Mouse (Mus musculus): Measurements from ENCODE around the gene Garnl3. TPM values are rescaled to one million over a fixed set of nuclear protein-coding genes. Genes with fewer than 3 reads are reported as not detected.

Garnl3 gene
- total and polyA plus RNA-seq, 2 experiments from 2014 or later, result 49.8 to 114 TPM

DNA sequence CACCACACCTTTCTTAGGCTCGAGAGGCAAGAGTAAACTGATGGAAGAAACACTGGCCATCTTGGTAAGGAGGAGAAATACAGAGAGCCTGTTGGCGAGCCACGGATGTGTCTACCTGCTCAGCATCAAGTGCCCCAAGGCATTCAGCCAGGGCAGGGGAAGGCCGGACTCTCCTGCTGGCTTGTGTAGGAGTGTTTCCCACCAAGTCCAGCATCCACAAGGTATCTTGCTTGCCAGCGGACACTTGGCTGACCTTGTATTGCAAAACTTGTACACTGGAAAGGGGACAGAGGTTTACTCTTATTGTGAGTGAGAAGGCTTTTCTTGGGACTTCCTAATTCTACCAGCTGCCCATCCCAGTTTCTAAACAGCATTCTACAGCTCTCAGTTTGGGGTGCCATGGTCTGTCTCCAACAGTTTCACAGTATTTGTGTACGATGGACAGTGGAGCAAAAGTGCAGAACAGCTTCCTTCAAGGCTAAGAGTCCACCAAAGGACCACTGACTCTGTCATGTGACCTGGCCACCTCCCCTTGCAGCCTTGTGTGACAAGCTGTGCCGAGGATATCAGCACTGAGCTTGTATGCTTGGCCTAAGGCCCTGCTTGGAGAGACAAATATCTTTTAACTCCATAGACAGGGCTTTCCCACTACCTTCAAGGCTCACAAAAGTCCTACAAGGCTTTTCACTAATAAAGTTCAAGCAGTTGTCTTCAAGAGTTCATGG lies 3.5 kb upstream of the Garnl3 start:
- H3K9me3 ChIP-seq (ENCODE audit: low read length), result no peaks in the 10 kb centered on the region
- no peak overlapping the region for H3K4me2 ChIP-seq (ENCODE audit: low read depth)
- H3K9ac ChIP-seq, result no peak overlapping the region
- 80% methylated on average over 7 of the region's 7 CpGs for WGBS
- H3K4me1 ChIP-seq (ENCODE audit: insufficient read depth), result no peaks in the 10 kb centered on the region
- H3K4me3 ChIP-seq (ENCODE audit: low read depth, low read length), result no peak overlapping the region
- H3K36me3 ChIP-seq (ENCODE audit: insufficient read depth), result peaks cover 15% of the 10 kb centered on the region
- no peak for ATAC-seq
- no peak overlapping the region for H3K27ac ChIP-seq (ENCODE audit: low read depth, low read length)
- H3K27me3 ChIP-seq (ENCODE audit: insufficient read depth, low read length), result no peaks in the 10 kb centered on the region
- DNase-seq, result no peak
- no peak for TF ChIP-seq CTCF (IDR thresholded peaks at IDR 0.05; ENCODE audit: low read depth)

DNA sequence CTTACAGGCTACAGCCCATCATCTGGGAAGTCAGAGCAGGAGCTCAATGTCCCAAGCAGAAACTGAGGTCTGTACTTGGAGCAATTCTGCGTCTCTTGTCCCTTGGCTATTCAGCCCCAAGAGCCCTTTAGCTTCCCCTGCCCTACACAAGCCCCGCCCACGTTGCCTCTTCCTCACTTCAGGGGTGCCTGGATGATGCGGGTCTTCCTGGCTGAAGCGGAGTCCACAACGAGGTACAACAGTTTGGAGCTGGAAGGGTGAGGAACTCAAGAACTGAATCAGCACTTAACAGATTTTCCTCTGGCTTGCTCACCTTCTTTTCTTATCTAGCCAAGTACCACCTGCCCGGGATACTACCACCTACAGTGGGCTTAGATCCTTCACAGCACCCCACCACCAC lies 852 bp upstream of the Garnl3 start:
- Histone ChIP-seq H3K9me3 (ENCODE audit: low read length) (no peaks in the 10 kb centered on the region), H3K36me3 (ENCODE audit: insufficient read depth) (peaks cover 5% of the 10 kb centered on the region; the same call in 1 of the 2 replicates), H3K9ac (no peak overlapping the region), H3K4me1 (ENCODE audit: insufficient read depth) (peaks cover 11% of the 10 kb centered on the region; the same call in 1 of the 2 replicates), H3K4me3 (ENCODE audit: low read depth, low read length) (no peak overlapping the region), H3K27me3 (ENCODE audit: insufficient read depth, low read length) (no peaks in the 10 kb centered on the region), H3K27ac (ENCODE audit: low read depth, low read length) (no peak overlapping the region), H3K4me2 (ENCODE audit: low read depth) (no peak overlapping the region)
- WGBS, result 5% methylated on average over 7 of the region's 7 CpGs
- no peak for TF ChIP-seq CTCF (IDR thresholded peaks at IDR 0.05; ENCODE audit: low read depth)
- DNase-seq, result no peak
- no peak for ATAC-seq

DNA sequence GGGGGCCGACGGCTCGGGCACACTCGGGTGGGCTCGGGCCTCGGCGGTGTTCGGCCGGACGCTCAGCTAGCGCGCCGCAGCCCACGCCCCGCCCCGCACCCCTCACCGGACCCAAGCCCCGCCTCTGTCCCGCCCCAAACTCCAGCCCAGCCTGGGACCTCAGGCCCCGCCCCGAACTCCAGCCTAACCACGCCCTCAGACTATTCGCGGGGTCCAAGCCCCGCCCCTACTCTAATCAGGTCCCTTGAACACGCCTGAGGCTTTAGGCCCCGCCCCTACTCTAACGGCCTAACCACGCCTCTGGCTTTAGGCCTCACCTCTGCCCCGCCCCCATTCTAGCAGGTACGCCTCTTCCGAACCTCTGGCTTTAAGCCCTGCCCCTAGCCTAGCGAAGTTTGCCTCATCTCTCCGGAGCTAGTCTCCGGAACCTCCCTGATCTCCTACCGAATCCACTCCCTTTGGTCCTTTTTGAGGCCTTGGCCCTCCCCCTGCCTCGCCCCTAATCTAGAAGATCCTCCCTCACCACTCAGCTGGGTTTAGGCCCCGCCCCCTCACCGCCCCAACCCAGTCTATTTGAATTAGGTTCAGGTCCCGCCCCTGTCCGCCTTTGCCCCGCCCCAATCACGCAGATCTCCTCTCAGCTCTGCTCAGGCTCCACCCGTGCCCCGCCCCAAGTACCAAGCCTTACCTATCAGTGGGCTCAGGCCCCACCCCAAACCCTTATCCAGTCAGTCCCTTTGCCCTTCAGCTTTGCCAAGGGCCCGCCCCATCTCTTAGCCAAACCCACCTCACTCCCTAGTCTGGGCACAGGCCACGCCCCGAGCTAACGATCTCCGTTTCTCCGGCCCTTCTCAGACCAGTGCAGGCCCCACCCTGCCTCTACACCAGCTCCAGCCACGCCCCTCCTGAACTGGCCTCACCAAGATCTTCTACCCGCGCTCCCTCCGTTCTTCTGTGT lies 649 bp downstream of the Garnl3 start:
- peak; percentile 86 for ATAC-seq
- no peaks in the 10 kb centered on the region for H3K9me3 ChIP-seq (ENCODE audit: low read length)
- H3K9ac ChIP-seq, result peak overlapping the region; percentile 75
- 1% methylated on average over 43 of the region's 55 CpGs for WGBS
- peak; percentile 94 for DNase-seq
- peaks cover 11% of the 10 kb centered on the region; the same call in 1 of the 2 replicates for H3K4me1 ChIP-seq (ENCODE audit: insufficient read depth)
- no peaks in the 10 kb centered on the region for H3K27me3 ChIP-seq (ENCODE audit: insufficient read depth, low read length)
- peak overlapping the region; percentile 73 for H3K4me3 ChIP-seq (ENCODE audit: low read depth, low read length)
- peak overlapping the region; percentile 98 for H3K4me2 ChIP-seq (ENCODE audit: low read depth)
- H3K36me3 ChIP-seq (ENCODE audit: insufficient read depth), result no peaks in the 10 kb centered on the region
- peak overlapping the region; percentile 72 for H3K27ac ChIP-seq (ENCODE audit: low read depth, low read length)
- no peak for TF ChIP-seq CTCF (IDR thresholded peaks at IDR 0.05; ENCODE audit: low read depth)

DNA sequence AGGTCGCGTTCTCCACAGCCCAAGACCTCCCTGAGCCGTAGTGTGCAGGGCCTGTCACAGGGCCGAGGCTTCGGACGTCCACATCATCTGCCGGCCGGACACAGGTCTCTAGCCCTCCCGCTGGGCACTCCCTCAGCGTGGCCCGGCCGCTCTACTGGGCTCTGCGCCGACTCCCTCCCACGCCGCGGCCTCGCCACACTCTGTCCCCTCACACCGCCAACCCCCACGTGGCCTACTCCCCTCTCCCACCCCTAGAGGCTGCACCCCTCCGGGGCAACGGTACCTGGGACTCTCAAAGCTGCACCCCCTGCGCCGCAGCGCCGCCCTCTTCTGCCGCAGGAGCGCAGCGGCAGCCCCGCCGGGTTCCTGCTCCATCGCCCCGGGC lies 1.3 kb downstream of the Garnl3 start:
- peak overlapping the region; percentile 72 for H3K27ac ChIP-seq (ENCODE audit: low read depth, low read length)
- no peaks in the 10 kb centered on the region for H3K9me3 ChIP-seq (ENCODE audit: low read length)
- H3K36me3 ChIP-seq (ENCODE audit: insufficient read depth), result no peaks in the 10 kb centered on the region
- peak overlapping the region; percentile 73 for H3K4me3 ChIP-seq (ENCODE audit: low read depth, low read length)
- ATAC-seq (no peak), DNase-seq (no peak)
- WGBS, result 3% methylated on average over 33 of the region's 33 CpGs
- peak overlapping the region; percentile 75 for H3K9ac ChIP-seq
- peaks cover 11% of the 10 kb centered on the region; the same call in 1 of the 2 replicates for H3K4me1 ChIP-seq (ENCODE audit: insufficient read depth)
- peak; percentile 64 for TF ChIP-seq CTCF (IDR thresholded peaks at IDR 0.05; ENCODE audit: low read depth)
- peak overlapping the region; percentile 98 for H3K4me2 ChIP-seq (ENCODE audit: low read depth)
- no peaks in the 10 kb centered on the region for H3K27me3 ChIP-seq (ENCODE audit: insufficient read depth, low read length)

DNA sequence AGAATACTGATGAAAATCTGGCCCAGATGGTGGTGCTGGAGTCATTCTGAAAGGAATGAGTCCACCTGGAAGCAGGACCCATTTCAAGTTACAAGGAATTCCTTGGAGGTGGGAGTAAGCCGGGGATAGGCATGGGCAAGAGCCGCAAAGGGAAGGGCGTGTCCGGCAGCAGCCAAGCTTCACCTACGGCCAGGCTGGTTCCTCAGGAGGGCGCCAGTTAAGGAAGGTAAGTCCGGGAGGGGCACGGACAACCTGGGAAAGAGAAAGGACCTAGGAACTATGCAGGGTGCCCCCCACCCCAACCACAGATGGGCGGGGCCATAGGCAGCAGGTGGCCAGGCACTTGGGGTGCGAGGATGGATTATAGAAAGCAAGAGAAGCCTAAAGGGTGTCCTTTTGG lies 1.8 kb downstream of the Garnl3 start:
- TF ChIP-seq CTCF (IDR thresholded peaks at IDR 0.05; ENCODE audit: low read depth), result no peak; the same call in 1 of the 2 replicates

DNA sequence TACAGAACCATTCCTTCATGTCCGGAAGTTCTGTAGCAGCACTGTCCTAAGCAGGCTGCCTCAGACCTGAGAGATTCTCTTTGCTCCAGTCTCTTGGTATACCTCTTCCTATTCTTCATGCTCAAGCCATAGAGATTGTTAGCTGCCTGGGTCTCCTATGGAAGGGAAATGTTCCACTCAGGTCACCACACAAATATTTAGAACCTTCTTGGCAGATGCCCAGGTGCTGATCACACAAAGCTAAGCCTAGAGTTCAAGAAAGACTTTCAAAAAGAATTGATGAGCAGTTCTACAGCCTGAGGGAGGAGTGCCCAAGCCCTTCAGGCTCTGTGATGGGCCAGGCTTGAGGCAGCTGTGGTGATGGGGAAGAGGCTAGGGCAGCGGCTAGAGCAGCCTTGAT lies 2.4 kb downstream of the Garnl3 start:
- H3K4me3 ChIP-seq (ENCODE audit: low read depth, low read length), result peak overlapping the region; percentile 73
- H3K9me3 ChIP-seq (ENCODE audit: low read length), result no peaks in the 10 kb centered on the region
- no peak for TF ChIP-seq CTCF (IDR thresholded peaks at IDR 0.05; ENCODE audit: low read depth)
- 81% methylated on average over 2 of the region's 2 CpGs for WGBS
- peak overlapping the region; percentile 75 for H3K9ac ChIP-seq
- H3K4me1 ChIP-seq (ENCODE audit: insufficient read depth), result peaks cover 11% of the 10 kb centered on the region; the same call in 1 of the 2 replicates
- no peak for DNase-seq
- peak overlapping the region; percentile 98 for H3K4me2 ChIP-seq (ENCODE audit: low read depth)
- H3K27me3 ChIP-seq (ENCODE audit: insufficient read depth, low read length), result no peaks in the 10 kb centered on the region
- no peaks in the 10 kb centered on the region for H3K36me3 ChIP-seq (ENCODE audit: insufficient read depth)
- no peak overlapping the region for H3K27ac ChIP-seq (ENCODE audit: low read depth, low read length)
- no peak for ATAC-seq

More for the DNA sequence above, 1.8 kb downstream of the Garnl3 start:
- Histone ChIP-seq H3K27me3 (ENCODE audit: insufficient read depth, low read length) (no peaks in the 10 kb centered on the region), H3K4me3 (ENCODE audit: low read depth, low read length) (peak overlapping the region; percentile 73), H3K4me2 (ENCODE audit: low read depth) (peak overlapping the region; percentile 98), H3K4me1 (ENCODE audit: insufficient read depth) (peaks cover 11% of the 10 kb centered on the region; the same call in 1 of the 2 replicates), H3K9me3 (ENCODE audit: low read length) (no peaks in the 10 kb centered on the region), H3K36me3 (ENCODE audit: insufficient read depth) (no peaks in the 10 kb centered on the region), H3K9ac (peak overlapping the region; percentile 75), H3K27ac (ENCODE audit: low read depth, low read length) (no peak overlapping the region)
- 4% methylated on average over 10 of the region's 10 CpGs for WGBS
- DNase-seq, result peak; percentile 29
- ATAC-seq, result no peak
